Mouse (Mus musculus): ENCODE results near the gene Has3.

DNA sequence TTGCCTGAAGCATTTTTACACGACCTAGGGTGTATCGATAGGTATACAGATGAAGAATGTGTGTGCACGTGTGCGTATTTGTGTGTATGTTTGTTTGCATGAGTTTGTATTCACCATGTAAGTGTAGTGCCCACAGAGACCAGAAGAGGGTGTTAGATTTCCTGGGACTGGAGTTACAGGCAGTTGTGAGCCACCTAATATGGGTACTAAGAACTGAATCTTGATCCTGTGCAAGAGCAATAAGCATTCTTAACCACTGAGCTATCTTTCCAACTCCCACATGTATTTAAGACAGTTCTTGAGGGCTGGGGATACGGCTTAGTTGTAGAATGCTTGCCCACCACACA, 50.3 kb downstream of the Has3 start:
- TF ChIP-seq POLR2AphosphoS5 (IDR thresholded peaks at IDR 0.05; ENCODE audit: insufficient replicate concordance, low read depth, low read length) (no peak), CTCF (IDR thresholded peaks at IDR 0.05; ENCODE audit: low read depth, low read length) (no peak)
